Mouse (Mus musculus): ENCODE data around the gene 1700011L22Rik.

Gene 1700011L22Rik

DNA sequence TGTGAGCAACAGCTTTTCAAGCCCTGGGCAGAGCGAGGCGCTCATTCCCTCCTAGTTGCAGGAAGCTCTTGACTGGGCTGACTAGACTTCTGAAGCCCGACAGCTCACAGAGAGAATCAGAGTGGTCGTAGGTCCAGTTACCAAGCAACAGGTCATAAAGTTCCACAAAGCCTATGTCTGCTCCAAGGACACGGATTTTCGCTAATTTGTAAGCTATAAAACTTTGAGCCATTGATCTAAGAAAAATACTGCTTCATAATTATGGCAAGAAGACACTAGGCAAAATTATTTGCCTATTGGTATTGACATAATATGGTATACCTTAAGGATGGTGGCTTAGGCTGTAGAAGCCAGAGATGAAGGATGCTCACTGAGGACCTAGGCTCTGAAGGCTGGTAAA, at the start of gene 1700011L22Rik:
Gene 1700011L22Rik, minus strand, starts transcription at position 101 of the 400 bp plus-strand sequence.
- no peak for DNase-seq

DNA sequence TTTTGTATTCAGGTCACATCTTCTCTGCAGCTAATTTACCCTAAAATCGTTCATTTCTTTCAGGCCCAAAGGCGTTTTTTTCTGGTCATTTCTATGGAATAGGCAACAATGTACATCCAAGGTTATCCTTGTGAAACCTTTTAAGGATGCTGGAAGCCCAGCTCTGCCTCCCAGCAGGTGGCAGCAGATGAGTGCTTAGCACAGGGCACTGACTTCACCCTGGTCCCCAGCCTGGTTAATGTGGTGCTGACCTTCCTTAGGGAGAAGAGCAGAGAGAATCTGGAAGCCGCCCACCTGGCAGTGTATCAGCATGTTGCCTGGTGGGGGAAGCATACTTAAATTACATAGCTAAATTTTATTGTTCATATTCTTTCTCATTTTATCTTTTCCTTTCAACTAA, 49.4 kb upstream of the 1700011L22Rik start:
- peak; percentile 84 for DNase-seq

DNA sequence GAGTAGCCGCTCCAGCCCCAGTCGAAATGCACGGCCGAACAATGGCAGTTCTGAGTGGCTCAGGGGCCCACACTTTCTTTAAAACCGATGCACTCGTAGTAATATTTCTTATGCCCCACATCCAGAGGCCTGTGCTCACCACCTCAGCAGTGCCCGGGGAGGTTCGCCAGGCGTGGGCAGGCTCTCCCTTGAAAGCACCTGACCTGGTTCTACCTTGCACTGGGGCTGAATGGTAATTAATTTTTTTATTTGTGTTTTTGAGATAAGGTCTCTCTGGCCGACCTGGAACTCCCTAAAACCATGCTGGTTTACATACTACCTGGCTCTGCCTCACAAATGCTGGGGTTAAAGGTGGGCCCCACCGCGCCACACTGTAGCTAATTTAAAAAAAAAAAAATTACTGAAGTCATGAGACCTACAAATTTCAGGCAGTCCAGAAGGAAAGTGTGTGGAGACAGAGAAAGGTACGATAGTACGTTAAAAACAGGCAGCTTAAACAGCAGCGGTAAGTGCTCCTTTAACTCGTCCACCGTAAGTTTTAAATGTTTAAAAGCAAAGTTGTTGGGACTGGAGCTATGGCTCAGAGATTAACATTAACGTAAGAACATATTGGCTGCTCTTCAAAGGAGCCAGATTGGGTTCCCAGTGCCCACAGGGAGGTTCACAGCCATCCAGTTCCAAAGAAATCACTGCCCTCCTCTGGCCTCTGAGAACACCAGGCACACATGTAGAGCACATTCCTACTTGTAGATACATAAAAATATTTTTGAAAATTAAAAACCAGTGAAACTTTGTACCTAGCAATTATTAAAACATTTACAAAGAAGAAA, 47.1 kb upstream of the 1700011L22Rik start:
- no peak for DNase-seq

DNA sequence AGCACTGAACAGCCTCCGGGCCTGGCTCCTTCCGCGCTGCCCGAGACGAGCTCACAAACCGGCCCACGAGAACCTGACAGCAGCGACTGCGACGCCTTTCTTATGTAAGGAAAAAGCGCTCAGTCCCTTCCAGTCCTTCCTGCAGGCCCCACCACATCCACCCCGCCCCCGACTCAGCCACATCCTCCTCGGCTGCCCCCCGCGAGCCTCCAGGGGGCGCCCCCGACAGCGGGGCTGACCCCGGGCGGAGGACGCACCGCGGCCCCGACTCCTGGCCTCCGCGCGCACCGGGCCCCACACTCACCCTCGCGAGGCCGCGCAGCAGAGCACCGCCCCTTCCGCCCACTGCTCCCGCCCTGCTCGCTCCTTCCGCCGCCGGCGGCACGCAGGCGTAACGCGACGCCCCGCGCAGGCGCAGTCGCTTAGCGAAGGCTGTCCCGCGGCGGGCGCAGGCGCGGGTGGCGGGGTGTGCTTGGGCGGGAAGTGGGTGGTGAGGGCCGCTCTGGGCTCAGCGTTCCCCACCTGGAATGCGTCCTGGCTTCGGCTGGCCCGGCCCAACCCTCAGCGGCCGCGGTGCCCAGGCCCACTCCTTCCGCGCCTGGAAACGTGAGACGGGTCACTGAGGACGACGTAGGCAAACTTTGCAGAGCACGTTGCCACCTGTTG, 46.4 kb upstream of the 1700011L22Rik start, which contains the start of gene Mmaa:
Gene Mmaa, minus strand, starts transcription at position 328 of the 666 bp plus-strand sequence.
- peak; percentile 99 for DNase-seq

DNA sequence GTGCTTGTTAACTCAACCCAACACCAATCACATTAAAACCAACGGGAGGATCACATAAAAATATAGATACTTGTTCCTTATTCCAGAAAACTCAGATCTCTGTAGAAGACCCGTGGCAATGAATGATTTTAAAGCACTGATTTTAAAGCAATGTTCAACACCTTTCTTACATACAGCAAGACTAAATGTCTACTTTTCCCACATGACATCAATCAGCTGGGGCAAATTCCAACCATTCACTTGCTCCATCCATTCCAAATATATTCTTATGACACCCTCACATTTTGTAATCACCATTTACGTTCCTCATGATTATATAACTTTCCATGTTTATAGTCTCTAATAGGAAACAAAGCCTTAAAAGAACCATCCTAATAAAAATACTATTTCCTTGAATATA, 45.5 kb upstream of the 1700011L22Rik start:
- no peak for DNase-seq

DNA sequence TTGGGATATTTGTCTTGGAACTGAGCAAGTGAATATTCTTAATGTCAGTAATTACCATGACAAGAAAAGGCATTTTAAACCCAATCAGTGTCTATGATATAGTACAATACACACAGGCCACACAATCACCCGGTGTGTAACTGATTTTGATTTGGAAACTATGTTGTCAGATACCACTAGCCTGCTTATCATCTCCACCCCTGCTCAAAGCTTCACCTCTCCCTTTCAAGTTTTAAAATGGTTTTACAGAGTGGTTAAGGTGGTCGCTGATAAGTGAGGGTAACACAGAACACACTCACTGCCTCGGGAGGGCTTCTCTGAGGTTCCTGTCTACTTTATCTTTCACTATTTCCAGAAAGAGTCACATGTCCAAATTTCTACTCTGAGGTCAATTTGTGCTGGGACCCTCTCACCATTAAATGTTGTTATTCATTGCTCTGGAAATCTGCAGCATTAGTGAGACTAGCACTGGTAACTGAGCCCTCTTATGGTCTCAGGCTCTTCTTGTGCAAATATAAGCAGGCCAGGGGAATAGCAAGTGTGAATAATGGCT, 44.4 kb upstream of the 1700011L22Rik start:
- DNase-seq: no peak

DNA sequence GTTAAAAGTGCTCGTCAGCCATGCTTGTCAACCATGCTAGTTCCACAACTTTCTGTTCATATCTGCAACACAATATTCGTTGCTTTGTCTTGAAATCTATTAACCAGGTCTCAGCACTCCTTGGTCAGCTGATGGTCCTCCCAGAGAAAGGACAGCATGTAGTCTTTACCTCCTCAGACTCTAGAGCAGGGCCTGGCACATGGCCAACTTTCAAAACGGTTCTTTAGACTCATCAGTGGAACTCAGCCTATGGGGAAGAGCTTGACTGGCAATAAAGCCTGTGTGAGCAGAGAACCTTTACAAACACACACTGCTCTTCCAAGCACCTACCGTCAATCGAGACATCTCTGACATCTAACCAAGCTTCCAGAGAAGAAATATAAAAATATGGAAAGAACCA, 41.2 kb upstream of the 1700011L22Rik start:
- peak; percentile 6 for DNase-seq

DNA sequence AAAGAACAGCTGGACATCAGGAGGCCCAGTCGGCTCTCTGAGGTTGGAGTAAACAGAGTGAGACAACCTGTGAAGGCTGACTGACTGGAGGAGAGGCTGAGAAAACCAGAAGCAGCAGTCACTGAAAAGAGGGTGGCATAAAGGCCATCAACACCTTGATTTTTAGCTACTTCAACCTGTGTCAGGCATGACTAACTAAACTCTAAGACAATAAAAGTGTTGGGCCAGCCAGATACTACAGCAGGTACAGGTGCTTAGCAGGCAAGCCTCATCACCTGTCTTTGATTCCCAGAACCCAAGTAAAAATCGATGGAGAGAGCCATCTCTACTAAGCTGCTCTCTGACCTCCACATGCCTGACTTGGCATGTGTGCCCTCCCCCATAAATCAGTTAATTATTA, 40.3 kb upstream of the 1700011L22Rik start:
- no peak for DNase-seq

DNA sequence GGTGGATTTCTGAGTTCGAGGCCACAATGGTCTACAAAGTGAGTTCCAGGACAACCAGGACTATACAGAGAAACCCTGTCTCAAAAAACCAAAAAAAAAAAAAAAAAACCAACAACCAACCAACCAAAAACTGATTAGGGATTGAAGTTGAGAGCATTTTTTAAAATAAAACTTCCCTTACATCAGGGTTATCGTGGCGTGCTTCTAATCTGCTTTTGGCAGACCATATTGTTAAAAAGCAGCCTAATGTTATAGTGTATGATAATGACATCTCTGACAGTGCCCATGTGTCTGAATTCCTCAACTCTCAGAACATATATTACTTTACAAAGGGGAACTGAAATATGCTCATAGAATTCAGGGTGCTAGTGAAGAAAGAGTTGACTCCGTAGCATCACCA, 39.9 kb upstream of the 1700011L22Rik start:
- no peak for DNase-seq

DNA sequence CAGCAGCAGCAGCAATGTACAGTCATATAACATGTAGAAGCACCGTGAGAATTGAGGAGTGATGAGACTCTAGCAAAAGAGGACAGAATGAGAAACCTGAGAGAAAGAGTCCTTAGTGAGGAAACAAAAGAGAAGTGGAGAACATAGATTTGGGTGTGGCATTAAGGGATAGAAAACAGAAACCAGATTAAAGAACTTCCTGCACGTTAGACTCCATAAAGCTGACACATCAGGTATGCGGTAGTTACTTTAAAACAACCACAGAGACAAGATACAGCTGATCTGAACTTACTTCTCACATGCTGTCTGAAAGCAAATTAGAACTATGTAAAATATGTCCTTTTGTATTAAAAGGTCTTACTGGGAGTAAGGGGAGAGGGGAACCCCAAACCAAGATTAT, 38.1 kb upstream of the 1700011L22Rik start:
- no peak for DNase-seq

DNA sequence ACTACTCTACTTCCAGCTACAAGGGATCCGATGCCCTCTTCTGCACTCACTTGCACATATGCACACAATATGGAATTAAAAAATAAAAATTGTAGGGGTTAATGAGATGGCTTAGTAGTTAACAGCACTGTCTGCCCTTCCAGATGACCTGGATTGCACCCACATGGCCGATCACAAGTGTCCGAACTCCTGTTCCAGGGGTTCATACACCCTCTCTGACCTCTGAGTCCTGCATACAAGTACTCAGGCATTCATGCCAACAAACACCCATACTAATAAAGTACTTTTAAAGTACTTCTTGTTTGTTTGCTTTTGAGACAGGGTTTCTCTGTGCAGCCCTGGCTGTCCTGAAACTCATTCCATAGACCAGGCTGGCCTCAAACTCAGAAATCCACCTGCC, 36.3 kb upstream of the 1700011L22Rik start:
- DNase-seq: no peak

DNA sequence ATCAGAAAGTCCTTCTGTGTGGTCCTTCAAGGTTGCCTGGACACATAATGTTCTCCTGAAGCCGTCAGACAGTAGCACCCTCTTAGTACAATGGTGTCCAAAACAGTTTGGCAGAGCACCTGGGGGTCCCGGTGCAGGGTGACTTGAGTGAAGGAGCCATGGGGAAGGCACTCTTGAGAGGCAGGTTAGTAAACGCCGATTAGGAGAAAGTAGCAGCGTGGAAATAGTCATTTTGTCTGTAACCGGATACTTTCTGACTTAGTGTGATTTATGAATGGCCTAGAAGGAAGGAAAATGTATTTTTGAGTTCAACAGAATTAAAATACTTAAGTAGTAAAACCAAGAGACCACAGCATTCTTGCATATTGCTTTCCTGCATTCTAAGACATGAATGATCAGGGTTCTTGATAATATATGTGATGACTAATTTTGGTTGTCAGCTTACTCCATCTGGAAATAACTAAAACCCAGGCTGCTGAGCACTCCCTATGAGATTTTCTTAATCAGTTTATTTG, 33.1 kb upstream of the 1700011L22Rik start:
- no peak for DNase-seq

DNA sequence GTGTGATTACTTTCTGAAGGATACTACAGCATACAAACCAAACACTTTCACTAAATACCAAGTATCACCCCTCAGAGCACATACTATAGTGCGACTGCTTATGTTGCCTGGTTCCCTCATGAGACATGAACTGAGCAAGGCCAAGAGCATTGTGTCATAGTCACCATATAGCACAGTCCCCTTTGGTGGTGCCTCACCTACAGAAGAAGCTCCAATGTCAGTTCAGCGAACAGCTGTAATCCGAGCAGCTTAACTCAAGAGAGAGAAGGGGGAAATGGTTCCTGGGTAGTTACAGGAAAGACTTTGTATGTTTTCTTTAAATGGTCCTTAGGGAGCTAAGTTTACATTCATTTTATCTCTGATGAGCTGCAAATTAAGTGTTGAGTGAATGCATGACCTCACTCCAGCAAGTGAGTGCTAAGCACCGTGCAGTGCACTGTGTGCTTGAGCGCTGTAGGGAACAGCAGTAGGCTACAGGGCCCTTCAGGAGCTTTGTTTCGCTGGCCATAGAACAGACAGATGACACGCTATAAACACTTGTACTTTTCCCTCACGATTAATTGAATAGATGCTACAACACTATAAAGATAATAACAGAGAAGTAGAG, 29.0 kb upstream of the 1700011L22Rik start:
- no peak for DNase-seq

DNA sequence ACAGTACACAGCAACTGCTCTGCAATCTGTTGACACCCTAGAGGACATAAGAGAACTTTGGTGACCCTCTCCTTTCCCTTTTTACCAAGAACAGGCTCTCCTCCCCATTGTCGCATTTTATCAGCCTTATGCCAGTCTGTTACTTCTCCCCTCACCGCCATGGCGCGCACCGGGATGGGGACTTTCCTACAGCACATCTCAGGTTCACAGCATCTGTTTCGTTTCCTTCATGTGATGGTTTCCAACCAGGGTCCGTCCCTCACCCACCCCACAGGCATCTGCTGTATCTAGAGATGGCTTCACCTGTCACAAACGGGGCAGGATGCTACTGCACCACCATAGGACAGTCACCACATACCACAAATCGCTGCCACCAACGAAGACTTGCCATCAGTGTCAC, 26.6 kb upstream of the 1700011L22Rik start:
- DNase-seq: no peak

DNA sequence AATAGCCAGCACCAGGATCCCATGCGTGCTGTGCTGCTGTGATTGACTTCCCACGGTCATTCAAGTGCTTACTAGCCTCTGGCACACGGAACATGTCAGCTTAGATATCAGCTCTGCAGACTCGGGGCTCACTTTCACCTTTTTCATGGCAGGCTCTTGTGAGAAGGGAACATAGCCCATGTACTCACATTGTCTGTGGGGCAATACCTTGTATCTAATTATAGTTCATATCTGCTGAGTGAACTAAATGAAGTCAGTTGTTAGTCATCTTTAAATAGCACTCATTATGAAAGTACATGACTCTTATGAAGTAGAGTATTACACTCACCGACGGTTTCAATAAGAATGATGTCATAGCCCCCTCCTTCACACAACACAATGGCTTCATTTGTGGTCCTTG, 25.4 kb upstream of the 1700011L22Rik start:
- no peak for DNase-seq

DNA sequence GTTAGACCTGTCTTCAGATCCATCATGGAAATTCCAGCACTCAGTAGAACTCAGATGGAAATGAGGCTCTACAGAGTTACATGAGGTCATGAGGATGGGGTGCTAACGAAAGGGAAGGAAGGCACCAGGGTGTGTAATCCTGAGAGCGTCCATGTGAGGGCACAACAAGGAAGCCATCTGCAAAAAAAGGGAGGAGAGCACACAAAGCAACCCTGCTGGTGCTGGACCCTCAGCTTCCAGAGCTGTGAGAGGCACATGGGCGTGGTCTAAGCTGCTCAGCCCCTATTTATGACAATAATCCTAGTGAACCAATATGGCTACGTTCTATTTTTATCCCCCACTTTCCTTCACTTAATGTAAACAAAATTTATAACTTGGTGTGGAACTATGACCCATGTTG, 24.3 kb upstream of the 1700011L22Rik start:
- DNase-seq: no peak

DNA sequence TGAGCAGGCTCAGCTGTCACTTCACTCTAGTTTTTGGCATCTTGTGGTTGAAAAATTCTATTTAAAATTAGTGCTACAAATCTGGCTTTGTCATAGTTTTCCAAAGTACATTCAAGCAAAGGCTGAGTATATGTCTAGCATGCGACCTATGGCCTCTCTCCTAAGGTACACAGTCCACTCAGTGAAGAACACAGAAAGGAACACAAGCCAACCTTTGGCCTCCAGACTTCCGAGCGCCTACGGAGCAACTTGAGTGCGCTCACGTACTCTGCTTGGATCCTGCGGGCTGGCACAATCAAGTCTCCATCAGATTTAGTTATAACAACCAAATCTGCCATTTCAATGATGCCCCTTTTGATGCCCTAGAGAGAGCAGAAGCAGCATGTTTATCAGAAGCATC, 20.6 kb upstream of the 1700011L22Rik start:
- no peak for DNase-seq

DNA sequence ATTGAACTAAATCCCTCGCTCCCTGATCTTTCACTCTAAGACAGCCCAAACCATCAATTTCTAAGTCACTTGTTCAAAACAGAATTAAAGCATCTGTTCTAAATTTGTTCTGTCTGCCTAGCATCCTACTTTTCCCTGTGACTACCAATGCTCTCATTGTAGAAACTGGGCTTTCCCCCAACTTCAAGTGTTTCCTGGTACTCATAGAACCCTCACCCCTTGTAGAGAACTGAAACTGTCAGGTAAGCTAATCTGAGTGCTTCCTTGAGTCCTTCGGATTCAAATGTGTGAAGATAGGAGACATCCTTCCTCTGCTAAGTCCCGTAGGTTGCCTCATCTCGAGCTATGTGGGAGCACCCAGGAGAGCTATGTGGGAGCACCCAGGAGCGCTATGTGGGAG, 13.6 kb upstream of the 1700011L22Rik start:
- DNase-seq: no peak

DNA sequence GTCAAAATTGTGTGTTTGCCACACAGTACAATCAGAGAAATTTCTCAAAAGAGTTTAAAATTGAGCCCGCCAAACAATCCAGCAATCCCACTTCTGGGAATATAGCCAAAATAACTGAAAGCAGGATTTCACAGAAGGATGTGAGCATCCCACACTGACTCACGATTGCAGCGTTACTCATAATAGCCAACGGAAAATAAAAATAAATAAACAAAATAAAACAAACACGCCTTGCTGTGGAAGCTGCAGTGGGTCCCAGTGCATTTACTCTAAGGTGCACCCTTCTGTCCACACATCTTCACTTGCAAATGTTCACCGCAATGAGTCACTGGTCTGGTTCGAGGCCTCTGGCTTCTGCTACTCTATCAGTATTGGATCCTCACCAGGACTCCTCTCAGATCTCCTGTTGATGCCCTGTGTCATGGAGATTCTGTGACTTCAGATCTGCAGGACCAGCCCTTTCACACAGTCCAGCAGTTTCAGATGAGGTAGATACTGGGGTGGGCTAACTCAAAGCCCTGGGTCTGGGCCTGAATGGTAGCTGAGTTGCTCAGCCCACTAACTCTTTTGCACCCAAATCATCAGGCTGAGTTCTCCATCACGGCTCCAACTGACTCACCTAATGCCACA, 7.8 kb upstream of the 1700011L22Rik start:
- DNase-seq: no peak

DNA sequence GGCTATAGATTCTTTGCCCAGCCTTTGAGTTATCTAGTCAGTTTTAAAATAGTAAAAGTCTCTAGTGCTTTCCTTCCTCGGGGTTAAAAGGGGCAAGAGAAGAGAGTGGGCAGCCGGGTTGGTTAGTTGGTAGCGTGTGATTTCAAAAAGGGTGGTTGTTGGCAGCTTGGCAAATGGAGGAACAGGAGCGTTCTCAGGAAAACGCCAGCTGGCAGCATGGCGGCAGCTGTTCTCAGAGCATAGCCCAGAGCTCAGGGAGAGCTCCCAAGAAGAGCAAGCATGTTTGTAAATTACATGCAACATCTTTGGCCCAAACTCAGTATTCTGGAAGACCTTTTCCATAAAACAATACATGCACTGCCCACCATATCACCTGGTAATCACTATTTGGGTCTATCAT, 5.4 kb upstream of the 1700011L22Rik start:
- no peak for DNase-seq

DNA sequence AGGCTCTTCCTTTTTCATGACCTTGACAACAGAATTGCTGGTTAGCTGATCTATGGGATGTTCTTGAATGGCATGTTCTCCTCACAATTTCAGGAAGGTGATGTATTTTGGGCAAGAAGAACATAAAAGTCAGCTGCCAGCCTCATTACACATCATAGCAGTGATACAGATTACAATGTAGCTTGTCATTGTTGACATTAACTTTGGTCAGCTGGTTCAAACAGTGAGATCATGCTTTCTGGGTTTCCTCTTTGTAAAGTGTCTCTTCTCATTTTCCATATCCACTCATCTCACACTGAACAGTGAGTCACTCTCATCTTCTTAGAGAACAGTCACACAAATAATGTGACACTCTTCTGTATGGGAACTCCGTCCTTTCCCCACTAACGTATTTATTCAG, 4.9 kb downstream of the 1700011L22Rik start:
- DNase-seq: peak; percentile 27

DNA sequence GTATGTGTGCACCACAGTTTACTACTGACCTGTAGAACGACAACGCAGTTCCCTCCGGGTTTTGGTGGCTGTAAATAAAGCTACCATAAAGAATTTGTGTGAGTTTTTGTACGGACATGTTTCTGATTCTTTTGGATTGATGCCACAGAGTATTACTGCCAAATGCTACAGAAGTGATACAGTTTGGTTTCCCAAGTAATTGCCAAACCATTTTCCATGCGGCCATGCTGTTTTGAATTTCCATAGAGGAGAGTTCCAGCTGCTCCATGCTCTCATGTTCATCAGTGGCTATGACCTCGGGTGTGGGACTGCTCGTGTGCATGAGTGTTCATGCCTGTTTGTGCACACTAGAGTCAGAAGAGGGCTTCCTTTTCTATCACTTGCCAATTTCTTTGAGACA, 8.4 kb downstream of the 1700011L22Rik start:
- no peak for DNase-seq

DNA sequence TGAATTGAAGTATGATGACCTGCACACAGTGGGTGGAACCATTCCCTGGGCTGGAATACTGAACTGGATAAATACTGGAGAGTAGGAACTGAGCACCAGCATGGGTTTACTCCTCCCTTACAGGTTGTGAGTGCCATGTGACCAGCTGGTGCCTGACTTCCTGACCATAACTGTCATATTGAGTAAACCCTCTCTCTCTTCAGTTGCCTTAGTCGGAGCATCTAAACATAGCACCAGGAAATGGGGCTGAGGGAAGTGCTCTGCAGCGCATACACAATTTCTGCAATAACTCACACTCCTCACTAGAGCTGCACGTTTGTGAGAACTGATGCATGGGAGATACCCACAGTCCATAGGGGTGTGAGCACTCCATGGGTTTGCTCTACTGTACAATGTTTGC, 9.1 kb downstream of the 1700011L22Rik start:
- DNase-seq: no peak

All from lung, postnatal 10 days (tissue).